Mouse (Mus musculus) hindbrain, embryonic 16.5 days (tissue): ENCODE results near the gene Ninj1. TPM values are rescaled to one million over a fixed set of nuclear protein-coding genes. Genes with fewer than 3 reads are reported as not detected.

Experiments
- ATAC-seq: fragments of 200-750 bp; cut with Nextera tagmentation; 2 replicates; pipeline ENCODE4 v1.8.0; 2017; ENCODE audit warnings: moderate TSS enrichment, moderate library complexity
- H3K27ac ChIP-seq: fragments of 300-500 bp; sonication (generic); 2 replicates; pipeline ENCODE4 v1.5.1; 2014; ENCODE audit warnings: low read depth, mild to moderate bottlenecking, control low read depth, low read length, moderate library complexity
- H3K27me3 ChIP-seq: fragments of 300-500 bp; sonication (generic); replicated peaks from 2 replicates; pipeline ENCODE4 v1.6.1; 2014; ENCODE audit warnings: low read length; ENCODE audit not compliant: control insufficient read depth, insufficient read depth
- H3K36me3 ChIP-seq: fragments of 300-500 bp; sonication (generic); 2 replicates; pipeline ENCODE4 v1.6.1; 2014; ENCODE audit warnings: mild to moderate bottlenecking, low read length, moderate library complexity, mixed read lengths; ENCODE audit not compliant: control insufficient read depth, insufficient read depth
- H3K4me1 ChIP-seq: fragments of 300-500 bp; sonication (generic); 2 replicates; pipeline ENCODE4 v1.6.1; 2014; ENCODE audit warnings: low read depth, low read length; ENCODE audit not compliant: control insufficient read depth, insufficient read depth
- H3K4me2 ChIP-seq: fragments of 300-500 bp; sonication (generic); 2 replicates; pipeline ENCODE4 v1.6.1; 2014; ENCODE audit warnings: mild to moderate bottlenecking, low read length, control low read depth, moderate library complexity
- H3K4me3 ChIP-seq: fragments of 300-500 bp; sonication (generic); 2 replicates; pipeline ENCODE4 v1.5.1; 2014; ENCODE audit warnings: mild to moderate bottlenecking, low read length, control low read depth, moderate library complexity
- H3K9ac ChIP-seq: fragments of 300-500 bp; sonication (generic); 2 replicates; pipeline ENCODE4 v1.6.1; 2014; ENCODE audit warnings: low read depth, mild to moderate bottlenecking, control low read depth, low read length, moderate library complexity
- H3K9me3 ChIP-seq: fragments of 300-500 bp; sonication (generic); 2 replicates; pipeline ENCODE4 v1.6.1; 2014; ENCODE audit warnings: mild to moderate bottlenecking, low read length, moderate library complexity; ENCODE audit not compliant: control insufficient read depth
- WGBS: fragments of 180-500 bp; shearing (Covaris S2); extraction: QIAGEN DNeasy Blood & Tissue Kit; methylation state at CpG from one replicate; pipeline ENCODE4 v1.1.7; 2014; 5-methylcytosine and 5-hydroxymethylcytosine counted together
- polyA plus RNA-seq: library from polyadenylated mRNA; unstranded; fragments of >200 nt; fragmentation: Nextera tagmentation; extraction: Ambion mirVana; gene quantifications from 2 replicates; pipeline ENCODE4 v1.2.1, GENCODE M21; 2015

Gene Ninj1
- polyA plus RNA-seq, 1 experiment from 2014 or later: 40.2 TPM

- no peak overlapping the region for H3K4me2 ChIP-seq
- no peak overlapping the region for H3K27ac ChIP-seq
- 77% methylated on average over 7 of the region's 7 CpGs for WGBS
- no peaks in the 10 kb centered on the region for H3K27me3 ChIP-seq
- H3K36me3 ChIP-seq: no peaks in the 10 kb centered on the region
- H3K9me3 ChIP-seq: no peaks in the 10 kb centered on the region
- no peaks in the 10 kb centered on the region for H3K4me1 ChIP-seq
- no peak for ATAC-seq
- H3K9ac ChIP-seq: no peak overlapping the region
- H3K4me3 ChIP-seq: no peak overlapping the region
Observed at GRCm38 (mm10) chr13:49163645-49164044, 23.6 kb upstream of the Ninj1 start.

GRCm38 (mm10) chr13:49167081-49167480, 20.2 kb upstream of the Ninj1 start:
- ATAC-seq: no peak
- no peak overlapping the region for H3K4me3 ChIP-seq
- H3K9me3 ChIP-seq: no peaks in the 10 kb centered on the region
- H3K27ac ChIP-seq: no peak overlapping the region
- H3K9ac ChIP-seq: no peak overlapping the region
- H3K36me3 ChIP-seq: no peaks in the 10 kb centered on the region
- no peaks in the 10 kb centered on the region for H3K27me3 ChIP-seq
- 70% methylated on average over 9 of the region's 9 CpGs for WGBS
- no peaks in the 10 kb centered on the region for H3K4me1 ChIP-seq
- no peak overlapping the region for H3K4me2 ChIP-seq

GRCm38 (mm10) chr13:49169448-49170207, 17.7 kb upstream of the Ninj1 start:
- Histone ChIP-seq H3K4me1 (peaks cover 5% of the 10 kb centered on the region), H3K27me3 (no peaks in the 10 kb centered on the region), H3K4me3 (no peak overlapping the region), H3K9ac (no peak overlapping the region), H3K27ac (no peak overlapping the region), H3K36me3 (no peaks in the 10 kb centered on the region), H3K9me3 (no peaks in the 10 kb centered on the region), H3K4me2 (no peak overlapping the region)
- WGBS: 21% methylated on average over 17 of the region's 17 CpGs
- peak; percentile 63 for ATAC-seq

- Histone ChIP-seq H3K27me3 (no peaks in the 10 kb centered on the region), H3K4me2 (no peak overlapping the region), H3K9me3 (no peaks in the 10 kb centered on the region), H3K9ac (no peak overlapping the region), H3K36me3 (no peaks in the 10 kb centered on the region), H3K27ac (no peak overlapping the region), H3K4me1 (peaks cover 5% of the 10 kb centered on the region), H3K4me3 (no peak overlapping the region)
- ATAC-seq: no peak
- 93% methylated on average over 11 of the region's 11 CpGs for WGBS
Observed at GRCm38 (mm10) chr13:49170623-49171022, 16.7 kb upstream of the Ninj1 start.

- no peak overlapping the region for H3K4me3 ChIP-seq
- no peak for ATAC-seq
- 67% methylated on average over 1 of the region's 1 CpGs for WGBS
- H3K4me2 ChIP-seq: no peak overlapping the region
- no peaks in the 10 kb centered on the region for H3K27me3 ChIP-seq
- H3K36me3 ChIP-seq: no peaks in the 10 kb centered on the region
- H3K9ac ChIP-seq: no peak overlapping the region
- H3K9me3 ChIP-seq: no peaks in the 10 kb centered on the region
- H3K27ac ChIP-seq: no peak overlapping the region
- peaks cover 5% of the 10 kb centered on the region for H3K4me1 ChIP-seq
Observed at GRCm38 (mm10) chr13:49171729-49172128, 15.6 kb upstream of the Ninj1 start.

- H3K4me2 ChIP-seq: no peak overlapping the region
- H3K9ac ChIP-seq: no peak overlapping the region
- H3K27ac ChIP-seq: no peak overlapping the region
- H3K4me3 ChIP-seq: no peak overlapping the region
- peaks cover 5% of the 10 kb centered on the region for H3K4me1 ChIP-seq
- no peaks in the 10 kb centered on the region for H3K9me3 ChIP-seq
- ATAC-seq: peak; percentile 41
- H3K27me3 ChIP-seq: no peaks in the 10 kb centered on the region
- 72% methylated on average over 7 of the region's 7 CpGs for WGBS
- H3K36me3 ChIP-seq: no peaks in the 10 kb centered on the region
Observed at GRCm38 (mm10) chr13:49172335-49172734, 14.9 kb upstream of the Ninj1 start.

- Histone ChIP-seq H3K4me3 (no peak overlapping the region), H3K4me1 (peaks cover 5% of the 10 kb centered on the region), H3K9me3 (no peaks in the 10 kb centered on the region), H3K9ac (no peak overlapping the region), H3K27me3 (no peaks in the 10 kb centered on the region), H3K4me2 (no peak overlapping the region), H3K27ac (no peak overlapping the region; the same call in 1 of the 2 replicates), H3K36me3 (no peaks in the 10 kb centered on the region)
- 6% methylated on average over 12 of the region's 12 CpGs for WGBS
- ATAC-seq: peak; percentile 68
Observed at GRCm38 (mm10) chr13:49172971-49173596, 14.2 kb upstream of the Ninj1 start.

GRCm38 (mm10) chr13:49175509-49175908, 11.8 kb upstream of the Ninj1 start:
- H3K9ac ChIP-seq: no peak overlapping the region
- 79% methylated on average over 10 of the region's 10 CpGs for whole genome bisulfite sequencing

GRCm38 (mm10) chr13:49178839-49179585, 8.3 kb upstream of the Ninj1 start:
- no peak overlapping the region for H3K4me2 ChIP-seq
- no peaks in the 10 kb centered on the region for H3K27me3 ChIP-seq
- no peak overlapping the region for H3K27ac ChIP-seq
- H3K4me1 ChIP-seq: no peaks in the 10 kb centered on the region; the same call in 1 of the 2 replicates
- WGBS: 56% methylated on average over 19 of the region's 19 CpGs
- no peaks in the 10 kb centered on the region for H3K9me3 ChIP-seq
- no peak overlapping the region for H3K4me3 ChIP-seq
- ATAC-seq: peak; percentile 94
- no peak overlapping the region for H3K9ac ChIP-seq
- no peaks in the 10 kb centered on the region for H3K36me3 ChIP-seq

More at GRCm38 (mm10) chr13:49175509-49175908, 11.8 kb upstream of the Ninj1 start:
- Histone ChIP-seq H3K9me3 (no peaks in the 10 kb centered on the region), H3K4me3 (no peak overlapping the region), H3K4me1 (peaks cover 5% of the 10 kb centered on the region), H3K27ac (no peak overlapping the region), H3K4me2 (no peak overlapping the region), H3K36me3 (no peaks in the 10 kb centered on the region), H3K27me3 (no peaks in the 10 kb centered on the region)
- no peak for ATAC-seq
